In genomic region chr3:104788561-104789311, GRCm38 (mm10) we compare ENCODE assay signal across 8 mouse cellular contexts. TPM values are rescaled to one million over a fixed set of nuclear protein-coding genes. Genes with fewer than 3 reads are reported as not detected.
DNase-seq lines count a peak whose midpoint lies in the region; ATAC-seq lines count a peak whose summit lies in the region.

No protein-coding gene starts in this region.

- H3K4me3 ChIP-seq in embryonic facial prominence, embryonic 15.5 days (replicated peaks): peak overlapping the region; percentile 75
- H3K4me3 ChIP-seq in heart, embryonic 12.5 days: peak overlapping the region; percentile 77
- peak overlapping the region; percentile 53 for H3K4me3 ChIP-seq in kidney, embryonic 14.5 days (ENCODE audit: low read length)
- H3K4me3 ChIP-seq in liver, embryonic 15.5 days (replicated peaks): peak overlapping the region; percentile 58

- peak overlapping the region; percentile 65 for H3K9ac ChIP-seq in embryonic facial prominence, embryonic 15.5 days
- peak overlapping the region; percentile 92 for H3K9ac ChIP-seq in heart, embryonic 12.5 days
- H3K9ac ChIP-seq in kidney, embryonic 14.5 days (ENCODE audit: low read depth, low read length): peak overlapping the region; percentile 79
- peak overlapping the region; percentile 43 for H3K9ac ChIP-seq in liver, embryonic 15.5 days

- H3K9me3 ChIP-seq in embryonic facial prominence, embryonic 15.5 days (replicated peaks): no peaks in the 10 kb centered on the region
- H3K9me3 ChIP-seq in heart, embryonic 12.5 days (replicated peaks): no peaks in the 10 kb centered on the region
- H3K9me3 ChIP-seq in kidney, embryonic 14.5 days (ENCODE audit: control insufficient read depth, low read length): no peaks in the 10 kb centered on the region
- no peaks in the 10 kb centered on the region for H3K9me3 ChIP-seq in liver, embryonic 15.5 days (replicated peaks)

- peaks cover 4% of the 10 kb centered on the region for H3K27me3 ChIP-seq in embryonic facial prominence, embryonic 15.5 days
- H3K27me3 ChIP-seq in heart, embryonic 12.5 days (replicated peaks): no peaks in the 10 kb centered on the region
- peaks cover 3% of the 10 kb centered on the region; the same call in 1 of the 2 replicates for H3K27me3 ChIP-seq in kidney, embryonic 14.5 days (ENCODE audit: control insufficient read depth, insufficient read depth, low read length)
- peaks cover 69% of the 10 kb centered on the region for H3K27me3 ChIP-seq in liver, embryonic 15.5 days

- ATAC-seq in embryonic facial prominence, embryonic 15.5 days (ENCODE audit: insufficient number of reproducible peaks, low FRiP score, low TSS enrichment, low read depth): peak; percentile 89
- ATAC-seq in heart, embryonic 12.5 days (ENCODE audit: insufficient number of reproducible peaks, low FRiP score): peak; percentile 91
- peak; percentile 92 for ATAC-seq in kidney, embryonic 14.5 days (ENCODE audit: low FRiP score, low TSS enrichment)
- ATAC-seq in liver, embryonic 15.5 days (ENCODE audit: insufficient read depth): peak; percentile 74

- peaks cover 17% of the 10 kb centered on the region; the same call in 1 of the 2 replicates for H3K36me3 ChIP-seq in embryonic facial prominence, embryonic 15.5 days
- peaks cover 24% of the 10 kb centered on the region for H3K36me3 ChIP-seq in heart, embryonic 12.5 days
- peaks cover 22% of the 10 kb centered on the region for H3K36me3 ChIP-seq in kidney, embryonic 14.5 days (ENCODE audit: control insufficient read depth, insufficient read depth, low read length)
- H3K36me3 ChIP-seq in liver, embryonic 15.5 days (replicated peaks): no peaks in the 10 kb centered on the region

- peak overlapping the region; percentile 84 for H3K4me2 ChIP-seq in embryonic facial prominence, embryonic 15.5 days (replicated peaks)
- peak overlapping the region; percentile 85 for H3K4me2 ChIP-seq in heart, embryonic 12.5 days
- H3K4me2 ChIP-seq in kidney, embryonic 14.5 days (replicated peaks; ENCODE audit: low read depth, low read length): peak overlapping the region; percentile 83
- peak overlapping the region; percentile 67 for H3K4me2 ChIP-seq in liver, embryonic 15.5 days

- DNase-seq in 416B (ENCODE audit: low read depth): peak; percentile 87
- peak; percentile 91 for DNase-seq in adrenal gland, postnatal 14 days
- DNase-seq in neural tube, embryonic 10.5 days (ENCODE audit: extremely low spot score, low spot score): peak; percentile 89
- peak; percentile 71 for DNase-seq in testis, postnatal 14 days (ENCODE audit: low spot score)

- peaks cover 48% of the 10 kb centered on the region for H3K4me1 ChIP-seq in embryonic facial prominence, embryonic 15.5 days
- H3K4me1 ChIP-seq in heart, embryonic 12.5 days (replicated peaks): peaks cover 53% of the 10 kb centered on the region
- peaks cover 37% of the 10 kb centered on the region for H3K4me1 ChIP-seq in kidney, embryonic 14.5 days (ENCODE audit: control insufficient read depth, insufficient read depth, low read length)
- peaks cover 24% of the 10 kb centered on the region for H3K4me1 ChIP-seq in liver, embryonic 15.5 days (replicated peaks)

- WGBS in embryonic facial prominence, embryonic 15.5 days: under 1% methylated on average over 52 of the region's 52 CpGs
- WGBS in heart, embryonic 12.5 days: under 1% methylated on average over 52 of the region's 52 CpGs
- 1% methylated on average over 45 of the region's 52 CpGs for WGBS in kidney, embryonic 14.5 days
- 2% methylated on average over 51 of the region's 52 CpGs for WGBS in liver, embryonic 15.5 days (ENCODE audit: insufficient replicate concordance)

- peak overlapping the region; percentile 86 for H3K27ac ChIP-seq in embryonic facial prominence, embryonic 15.5 days (replicated peaks)
- H3K27ac ChIP-seq in heart, embryonic 12.5 days (ENCODE audit: poor library complexity, severe bottlenecking): peak overlapping the region; percentile 92
- peak overlapping the region; percentile 65 for H3K27ac ChIP-seq in kidney, embryonic 14.5 days (ENCODE audit: low read depth, low read length)
- 0 out of 2 replicates have a peak overlapping the region, but pooled peaks have one; percentile 19 for H3K27ac ChIP-seq in liver, embryonic 15.5 days (replicated peaks)

RNA-seq across cellular contexts. Expression of gene Rhoc, which starts 0.6 kb away (rescaled TPM):
- total RNA-seq in adrenal gland, postnatal 14 days (2021): 136 and 141 TPM in 2 replicates
- polyA plus RNA-seq in embryonic facial prominence, embryonic 15.5 days (2015; fragmentation: Nextera tagmentation; extraction: Ambion mirVana): 163 and 174 TPM in 2 replicates
- polyA plus RNA-seq in heart, embryonic 12.5 days (2016; fragmentation: Nextera tagmentation; extraction: Ambion mirVana): 260 and 269 TPM in 2 replicates
- 110 and 127 TPM in 2 replicates for polyA plus RNA-seq in kidney, embryonic 14.5 days (2014; fragmentation: Nextera tagmentation; extraction: Ambion mirVana)
- 20.5 and 21.5 TPM in 2 replicates for polyA plus RNA-seq in liver, embryonic 15.5 days (2015; fragmentation: Nextera tagmentation; extraction: Ambion mirVana)

RNA-seq across cellular contexts. Expression of gene Fam19a3, which starts 7.1 kb away (rescaled TPM):
- total RNA-seq in adrenal gland, postnatal 14 days (2021): 0.90 and 1.9 TPM in 2 replicates
- 0.12 and 0.20 TPM in 2 replicates for polyA plus RNA-seq in embryonic facial prominence, embryonic 15.5 days (2015; fragmentation: Nextera tagmentation; extraction: Ambion mirVana)
- polyA plus RNA-seq in heart, embryonic 12.5 days (2016; fragmentation: Nextera tagmentation; extraction: Ambion mirVana): 1.3 and 1.6 TPM in 2 replicates
- 0.09 and 0.24 TPM in 2 replicates for polyA plus RNA-seq in kidney, embryonic 14.5 days (2014; fragmentation: Nextera tagmentation; extraction: Ambion mirVana)
- polyA plus RNA-seq in liver, embryonic 15.5 days (2015; fragmentation: Nextera tagmentation; extraction: Ambion mirVana): not detected in 2 replicates

RNA-seq across cellular contexts. Expression of gene Ppm1j, which starts 7.9 kb away (rescaled TPM):
- total RNA-seq in adrenal gland, postnatal 14 days (2021): 5.7 and 10.0 TPM in 2 replicates
- polyA plus RNA-seq in embryonic facial prominence, embryonic 15.5 days (2015; fragmentation: Nextera tagmentation; extraction: Ambion mirVana): 4.7 and 4.8 TPM in 2 replicates
- polyA plus RNA-seq in heart, embryonic 12.5 days (2016; fragmentation: Nextera tagmentation; extraction: Ambion mirVana): 39.2 and 39.3 TPM in 2 replicates
- polyA plus RNA-seq in kidney, embryonic 14.5 days (2014; fragmentation: Nextera tagmentation; extraction: Ambion mirVana): 3.5 and 5.3 TPM in 2 replicates
- polyA plus RNA-seq in liver, embryonic 15.5 days (2015; fragmentation: Nextera tagmentation; extraction: Ambion mirVana): 0.24 and 0.64 TPM in 2 replicates

RNA-seq across cellular contexts. Expression of gene Mov10, which starts 29.6 kb away (rescaled TPM):
- total RNA-seq in adrenal gland, postnatal 14 days (2021): 17.8 and 18.4 TPM in 2 replicates
- polyA plus RNA-seq in embryonic facial prominence, embryonic 15.5 days (2015; fragmentation: Nextera tagmentation; extraction: Ambion mirVana): 44.7 and 47.0 TPM in 2 replicates
- 43.4 and 45.0 TPM in 2 replicates for polyA plus RNA-seq in heart, embryonic 12.5 days (2016; fragmentation: Nextera tagmentation; extraction: Ambion mirVana)
- polyA plus RNA-seq in kidney, embryonic 14.5 days (2014; fragmentation: Nextera tagmentation; extraction: Ambion mirVana): 36.3 and 51.8 TPM in 2 replicates
- polyA plus RNA-seq in liver, embryonic 15.5 days (2015; fragmentation: Nextera tagmentation; extraction: Ambion mirVana): 27.6 and 29.0 TPM in 2 replicates

Comparison
In these comparisons a context has a peak if more than half of its experiments do, and no peak if none do; other contexts are left out.
1. Peak in every context shown above with its lines: DNase-seq, ATAC-seq, H3K4me3 ChIP-seq and H3K27ac ChIP-seq.
2. H3K27ac ChIP-seq: peak in every context shown above with its lines; median percentile 92 in heart, embryonic 12.5 days; 86 in embryonic facial prominence, embryonic 15.5 days; 65 in kidney, embryonic 14.5 days; 19 in liver, embryonic 15.5 days.